Mouse (Mus musculus): ENCODE measurements around the gene Fam20c. TPM values are rescaled to one million over a fixed set of nuclear protein-coding genes. Genes with fewer than 3 reads are reported as not detected.

Gene Fam20c
- total RNA-seq (2014; rRNA removed; ENCODE audit: low replicate concordance) (9.1 and 16.3 TPM in 2 replicates), polyA plus RNA-seq (2015; fragmentation: Nextera tagmentation; extraction: Ambion mirVana) (4.4 and 4.6 TPM in 2 replicates)

DNA sequence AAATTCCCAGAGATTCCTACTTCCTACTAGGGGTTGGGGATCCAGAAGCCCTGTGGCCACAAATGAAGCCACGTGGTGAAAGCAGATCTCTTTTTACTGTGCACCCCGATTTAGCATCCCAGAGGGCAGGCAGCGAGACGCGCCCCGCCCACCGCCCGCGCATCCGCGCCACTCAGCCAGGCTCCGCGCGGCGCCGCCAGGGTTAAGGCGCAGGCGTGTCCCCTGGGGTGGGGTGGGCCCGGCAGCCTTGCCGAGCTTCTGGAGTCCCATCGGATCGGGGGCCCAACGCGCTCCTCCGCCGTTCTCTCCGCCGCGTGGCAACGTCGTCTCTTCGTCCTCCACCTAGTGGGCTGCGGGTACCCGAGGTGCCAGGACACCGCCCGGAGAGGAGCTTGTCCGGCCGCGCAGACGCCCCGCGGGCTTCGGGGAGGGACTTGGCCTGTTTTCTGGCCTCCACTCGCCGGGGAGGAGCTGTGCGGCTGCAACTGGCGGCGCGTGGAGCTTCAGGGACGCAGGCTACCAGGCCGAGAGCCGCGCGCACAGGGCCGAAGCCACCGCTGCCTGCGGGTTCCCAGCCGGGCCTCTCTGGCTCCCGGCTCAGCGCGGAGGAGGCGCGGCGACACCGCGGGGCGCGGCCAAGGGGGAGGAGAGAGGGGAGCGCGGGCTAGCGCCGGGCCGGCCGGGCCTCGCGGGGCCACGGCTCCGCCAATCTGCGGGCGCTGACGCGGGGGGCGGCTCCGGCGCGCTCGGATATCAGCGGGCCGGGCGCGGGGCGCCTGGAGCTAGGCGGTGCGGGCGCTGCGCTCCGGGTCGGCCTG, at the start of gene Fam20c:
Fam20c (plus strand) TSS at position 212 of the 818 bp plus-strand sequence.
- Histone ChIP-seq H3K9ac (replicated peaks; ENCODE audit: low read depth, low read length) (peak within 1 kb of the TSS; percentile 72), H3K4me3 (ENCODE audit: low read depth, low read length) (peak within 1 kb of the TSS; percentile 53), H3K27me3 (ENCODE audit: control insufficient read depth, insufficient read depth, low read length) (peaks cover 15% of the 10 kb centered on the region; the same call in 1 of the 2 replicates), H3K4me2 (ENCODE audit: low read depth, low read length) (peak within 1 kb of the TSS; percentile 83), H3K4me1 (ENCODE audit: control insufficient read depth, insufficient read depth) (peaks cover 19% of the 10 kb centered on the region), H3K9me3 (replicated peaks; ENCODE audit: control insufficient read depth, low read length) (no peaks in the 10 kb centered on the region), H3K27ac (ENCODE audit: low read depth) (peak within 1 kb of the TSS; percentile 81), H3K36me3 (replicated peaks; ENCODE audit: control insufficient read depth, insufficient read depth, low read length) (0 out of 2 replicates have a peak, but pooled peaks cover under 1% of the 10 kb centered on the region)
- peak; percentile 91 for ATAC-seq (ENCODE audit: insufficient read depth, low read depth)
- DNase-seq (ENCODE audit: low spot score): peak; percentile 66
- under 1% methylated on average over 84 of the region's 98 CpGs for WGBS
- TF ChIP-seq CTCF (IDR thresholded peaks at IDR 0.05; ENCODE audit: low read depth) (no peak), EP300 (IDR thresholded peaks at IDR 0.05; ENCODE audit: low read depth) (no peak)

DNA sequence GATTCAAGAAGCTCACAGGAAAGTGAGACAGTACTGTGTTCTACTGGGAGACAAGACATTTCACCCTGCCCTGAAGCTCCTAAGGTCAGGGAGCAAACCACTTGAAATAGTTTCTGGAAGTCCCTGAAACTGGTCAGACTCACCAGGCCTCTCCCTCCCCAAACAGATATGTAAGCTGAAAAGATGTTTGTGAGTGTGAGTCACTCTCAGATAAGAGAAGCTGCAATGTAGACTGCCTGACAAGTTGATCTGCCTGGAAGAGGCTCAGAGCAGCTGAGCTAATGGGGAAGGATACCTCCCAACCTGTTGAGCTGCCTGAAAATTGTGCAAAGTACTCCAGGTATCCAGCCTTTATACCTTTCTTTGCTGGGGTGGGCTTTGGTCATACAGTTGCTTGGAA, 46.9 kb upstream of the Fam20c start:
- Histone ChIP-seq H3K4me1 (ENCODE audit: control insufficient read depth, insufficient read depth) (no peaks in the 10 kb centered on the region), H3K36me3 (replicated peaks; ENCODE audit: control insufficient read depth, insufficient read depth, low read length) (no peaks in the 10 kb centered on the region), H3K27ac (ENCODE audit: low read depth) (no peak overlapping the region), H3K9me3 (replicated peaks; ENCODE audit: control insufficient read depth, low read length) (0 out of 2 replicates have a peak, but pooled peaks cover 3% of the 10 kb centered on the region), H3K4me3 (ENCODE audit: low read depth, low read length) (no peak overlapping the region), H3K27me3 (ENCODE audit: control insufficient read depth, insufficient read depth, low read length) (no peaks in the 10 kb centered on the region), H3K4me2 (ENCODE audit: low read depth, low read length) (no peak overlapping the region), H3K9ac (replicated peaks; ENCODE audit: low read depth, low read length) (no peak overlapping the region)
- no peak for DNase-seq (ENCODE audit: low spot score)
- TF ChIP-seq CTCF (IDR thresholded peaks at IDR 0.05; ENCODE audit: low read depth) (no peak), EP300 (IDR thresholded peaks at IDR 0.05; ENCODE audit: low read depth) (no peak)
- no peak for ATAC-seq (ENCODE audit: insufficient read depth, low read depth)

DNA sequence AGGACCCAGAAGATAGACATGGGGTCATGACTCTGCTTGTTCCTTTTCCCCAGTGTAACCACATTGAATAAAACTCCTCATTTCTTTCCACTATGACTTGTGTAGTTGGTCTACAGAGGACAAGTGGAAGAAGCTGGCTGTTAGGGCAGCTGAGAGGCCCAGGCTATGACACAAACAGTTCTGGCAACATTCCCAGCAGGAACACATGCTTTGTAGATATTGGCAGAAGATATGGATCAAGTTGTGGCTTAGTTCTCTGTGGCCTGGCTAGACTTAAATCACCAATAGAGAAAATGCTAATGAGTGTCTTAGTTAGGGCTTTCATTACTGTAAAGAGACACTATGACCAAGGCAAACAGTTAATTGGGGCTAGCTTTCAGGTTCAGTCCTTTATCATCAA, 45.7 kb upstream of the Fam20c start:
- Histone ChIP-seq H3K4me2 (ENCODE audit: low read depth, low read length) (no peak overlapping the region), H3K4me3 (ENCODE audit: low read depth, low read length) (no peak overlapping the region), H3K27me3 (ENCODE audit: control insufficient read depth, insufficient read depth, low read length) (no peaks in the 10 kb centered on the region), H3K9ac (replicated peaks; ENCODE audit: low read depth, low read length) (no peak overlapping the region), H3K27ac (ENCODE audit: low read depth) (no peak overlapping the region), H3K9me3 (replicated peaks; ENCODE audit: control insufficient read depth, low read length) (0 out of 2 replicates have a peak, but pooled peaks cover 3% of the 10 kb centered on the region), H3K4me1 (ENCODE audit: control insufficient read depth, insufficient read depth) (no peaks in the 10 kb centered on the region), H3K36me3 (replicated peaks; ENCODE audit: control insufficient read depth, insufficient read depth, low read length) (no peaks in the 10 kb centered on the region)
- DNase-seq (ENCODE audit: low spot score): no peak
- no peak for ATAC-seq (ENCODE audit: insufficient read depth, low read depth)
- no peak for TF ChIP-seq EP300 (IDR thresholded peaks at IDR 0.05; ENCODE audit: low read depth)
- no peak for TF ChIP-seq CTCF (IDR thresholded peaks at IDR 0.05; ENCODE audit: low read depth)

DNA sequence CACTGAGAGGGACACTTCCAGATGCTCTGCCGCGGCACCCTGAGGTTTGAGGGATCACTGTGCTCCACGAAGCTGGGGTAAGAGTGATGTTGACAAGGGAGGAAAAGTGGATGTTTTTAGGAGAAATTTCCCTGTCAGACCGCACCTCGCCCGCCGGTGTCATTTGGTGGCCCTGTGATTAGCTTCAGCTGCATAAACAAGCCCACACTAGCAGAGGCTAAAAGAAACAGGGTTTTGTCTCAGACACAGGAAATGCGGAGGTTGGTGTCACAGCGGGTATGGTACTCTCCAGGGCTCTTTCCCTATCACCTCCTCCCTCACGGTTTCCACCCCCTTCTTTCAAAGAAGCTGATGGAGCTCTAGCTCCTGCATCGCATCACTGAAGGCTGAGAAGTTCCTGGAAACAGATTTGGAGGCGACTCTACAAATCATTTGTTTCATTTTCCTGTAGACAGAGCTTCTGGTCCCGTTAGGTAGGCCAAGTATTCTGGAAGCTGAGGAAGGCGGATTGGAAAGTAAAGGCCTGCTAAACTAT, 38.7 kb upstream of the Fam20c start:
- no peak overlapping the region for H3K4me2 ChIP-seq (ENCODE audit: low read depth, low read length)
- no peaks in the 10 kb centered on the region for H3K9me3 ChIP-seq (replicated peaks; ENCODE audit: control insufficient read depth, low read length)
- H3K4me3 ChIP-seq (ENCODE audit: low read depth, low read length): no peak overlapping the region
- TF ChIP-seq CTCF (IDR thresholded peaks at IDR 0.05; ENCODE audit: low read depth) (no peak), EP300 (IDR thresholded peaks at IDR 0.05; ENCODE audit: low read depth) (no peak)
- no peak for ATAC-seq (ENCODE audit: insufficient read depth, low read depth)
- 30% methylated on average over 14 of the region's 14 CpGs for WGBS
- no peak for DNase-seq (ENCODE audit: low spot score)
- no peak overlapping the region for H3K27ac ChIP-seq (ENCODE audit: low read depth)
- no peak overlapping the region for H3K9ac ChIP-seq (replicated peaks; ENCODE audit: low read depth, low read length)
- H3K36me3 ChIP-seq (replicated peaks; ENCODE audit: control insufficient read depth, insufficient read depth, low read length): no peaks in the 10 kb centered on the region
- H3K4me1 ChIP-seq (ENCODE audit: control insufficient read depth, insufficient read depth): no peaks in the 10 kb centered on the region
- H3K27me3 ChIP-seq (ENCODE audit: control insufficient read depth, insufficient read depth, low read length): no peaks in the 10 kb centered on the region

DNA sequence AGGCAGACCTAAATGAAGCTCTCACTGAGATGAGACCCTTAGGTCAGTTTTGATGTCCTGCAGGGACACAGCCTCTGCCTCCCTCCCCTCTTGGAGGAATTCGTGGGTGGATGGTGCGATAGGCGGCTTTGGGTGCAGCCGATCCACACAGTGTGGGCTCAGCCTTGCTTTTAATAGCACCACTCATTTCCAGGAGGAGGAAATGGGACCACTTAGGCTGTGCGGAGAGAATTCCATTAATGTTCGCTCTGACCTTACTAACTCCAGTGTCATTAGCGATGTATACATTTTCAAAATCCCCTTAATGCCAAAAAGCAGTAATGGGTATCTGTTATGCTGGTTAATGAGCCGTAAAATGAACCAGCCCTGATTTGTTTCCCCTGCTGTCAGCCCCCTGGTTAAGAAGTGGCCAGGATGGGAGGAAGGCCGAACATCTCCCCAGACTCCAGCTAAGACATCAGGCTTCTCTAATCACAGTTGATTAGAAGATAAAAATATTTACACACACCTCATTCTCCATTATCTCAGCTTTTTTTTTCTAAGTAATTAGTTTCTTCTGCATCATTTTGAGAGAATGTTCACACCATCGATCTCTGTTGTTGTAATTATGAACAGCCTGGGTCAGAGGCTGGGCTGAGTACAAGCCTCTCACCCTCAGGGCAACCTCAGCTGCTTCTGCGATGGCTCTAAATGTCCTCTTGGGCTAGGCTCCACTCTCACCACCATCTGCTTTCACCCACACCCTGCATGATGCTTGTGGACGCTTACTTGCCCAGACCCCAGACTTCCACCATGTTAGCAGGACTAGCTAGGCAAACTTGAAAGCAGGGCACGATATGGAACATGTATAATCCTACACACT, 33.8 kb upstream of the Fam20c start:
- no peaks in the 10 kb centered on the region for H3K27me3 ChIP-seq (ENCODE audit: control insufficient read depth, insufficient read depth, low read length)
- no peak overlapping the region for H3K9ac ChIP-seq (replicated peaks; ENCODE audit: low read depth, low read length)
- H3K4me3 ChIP-seq (ENCODE audit: low read depth, low read length): no peak overlapping the region
- H3K36me3 ChIP-seq (replicated peaks; ENCODE audit: control insufficient read depth, insufficient read depth, low read length): no peaks in the 10 kb centered on the region
- DNase-seq (ENCODE audit: low spot score): no peak
- no peak overlapping the region for H3K4me2 ChIP-seq (ENCODE audit: low read depth, low read length)
- TF ChIP-seq CTCF (IDR thresholded peaks at IDR 0.05; ENCODE audit: low read depth) (no peak), EP300 (IDR thresholded peaks at IDR 0.05; ENCODE audit: low read depth) (no peak)
- H3K4me1 ChIP-seq (ENCODE audit: control insufficient read depth, insufficient read depth): peaks cover 12% of the 10 kb centered on the region
- H3K9me3 ChIP-seq (replicated peaks; ENCODE audit: control insufficient read depth, low read length): no peaks in the 10 kb centered on the region
- 53% methylated on average over 13 of the region's 13 CpGs for WGBS
- ATAC-seq (ENCODE audit: insufficient read depth, low read depth): no peak
- no peak overlapping the region for H3K27ac ChIP-seq (ENCODE audit: low read depth)

Data from heart, postnatal 0 days (tissue).